Mouse (Mus musculus) erythroblast, embryonic 14.5 days (primary cell): Measurements from ENCODE around the gene Ppp1r16b.

Experiments
- GATA1 ChIP-seq: IDR thresholded peaks from 2 replicates; pipeline ENCODE4 v1.6.1; 2012; ENCODE audit warnings: low read length, inconsistent platforms, mixed read lengths
- TAL1 ChIP-seq: IDR thresholded peaks from 3 replicates; pipeline ENCODE4 v1.6.1; 2012; ENCODE audit warnings: low read length, inconsistent platforms, mixed read lengths

- no peak for TF ChIP-seq TAL1
- TF ChIP-seq GATA1: no peak
These were observed 105.0 kb downstream of the Ppp1r16b start for GRCm38 (mm10) chr2:158770126-158770757.
